Mouse (Mus musculus) left cerebral cortex, postnatal 14 days (tissue): Measurements from ENCODE around the gene Ptprm. TPM values are rescaled to one million over a fixed set of nuclear protein-coding genes. Genes with fewer than 3 reads are reported as not detected.

ENCODE experiments used
- DNase-seq, 2 experiments: peaks; one replicate each; pipeline ENCODE4 v3.0.0; 2021 to 2022; ENCODE audit warnings: low spot score in 2 of 2, mixed read lengths in 1 of 2
- intact Hi-C: fragments of 180-260 bp; cut with DNase I; formaldehyde crosslinking; loops from one replicate; pipeline ENCODE4 v1.15.1; 2025
- total RNA-seq, 2 experiments: library from RNA; stranded (reverse); gene quantifications; 2 replicates each; pipeline ENCODE4 v1.2.3; 2021

Ptprm gene
- total RNA-seq, 2 experiments from 2014 or later: 36.2 to 41.9 TPM

- intact Hi-C loops: no loop called here
- DNase-seq: no peak
These were observed 320.7 kb downstream of the Ptprm start for GRCm38 (mm10) chr17:67033547-67033946.

GRCm38 (mm10) chr17:67032021-67032420 is 322.2 kb downstream of the Ptprm start:
- no peak for DNase-seq
- intact Hi-C loops: no loop called here

- intact Hi-C loops: no loop called here
- no peak for DNase-seq
These were observed 322.9 kb downstream of the Ptprm start for GRCm38 (mm10) chr17:67031341-67031740.

- intact Hi-C loops: no loop called here
- no peak for DNase-seq
These were observed 327.0 kb downstream of the Ptprm start for GRCm38 (mm10) chr17:67027274-67027673.

GRCm38 (mm10) chr17:67016501-67016900 is 337.8 kb downstream of the Ptprm start:
- intact Hi-C loops: loop anchor here (10.0 kb wide), 1 partner anchor 118 kb away; no protein-coding TSS in a partner anchor
- DNase-seq: no peak

- peak; percentile 33 to 60 for DNase-seq
- intact Hi-C loops: loop anchor here (10.0 kb wide), 1 partner anchor 122 kb away; no protein-coding TSS in a partner anchor
These were observed 341.0 kb downstream of the Ptprm start for GRCm38 (mm10) chr17:67013217-67013616.

GRCm38 (mm10) chr17:67011836-67012583 is 342.2 kb downstream of the Ptprm start:
- DNase-seq: peak; percentile 68 to 83
- intact Hi-C loops: loop anchor here (10.0 kb wide), 1 partner anchor 123 kb away; no protein-coding TSS in a partner anchor

GRCm38 (mm10) chr17:67010136-67010535 is 344.1 kb downstream of the Ptprm start:
- intact Hi-C loops: loop anchor here (10.0 kb wide), 1 partner anchor 125 kb away; no protein-coding TSS in a partner anchor
- peak in 1 of 2 experiments; percentile 12 for DNase-seq

GRCm38 (mm10) chr17:67008137-67008536 is 346.1 kb downstream of the Ptprm start:
- intact Hi-C loops: no loop called here

GRCm38 (mm10) chr17:67006740-67007385 is 347.4 kb downstream of the Ptprm start:
- intact Hi-C loops: no loop called here
- peak; percentile 80 to 92 for DNase-seq

More at GRCm38 (mm10) chr17:67008137-67008536, 346.1 kb downstream of the Ptprm start:
- DNase-seq: no peak

GRCm38 (mm10) chr17:66996882-66997281 is 357.4 kb downstream of the Ptprm start:
- DNase-seq: no peak
- intact Hi-C loops: no loop called here

- no peak for DNase-seq
- intact Hi-C loops: no loop called here
These were observed 358.2 kb downstream of the Ptprm start for GRCm38 (mm10) chr17:66996016-66996415.

GRCm38 (mm10) chr17:66991815-66992214 is 362.4 kb downstream of the Ptprm start:
- intact Hi-C loops: no loop called here
- DNase-seq: no peak

- DNase-seq: no peak
- intact Hi-C loops: no loop called here
These were observed 363.5 kb downstream of the Ptprm start for GRCm38 (mm10) chr17:66990761-66991160.

GRCm38 (mm10) chr17:66988014-66988413 is 366.2 kb downstream of the Ptprm start:
- no peak for DNase-seq
- intact Hi-C loops: no loop called here

GRCm38 (mm10) chr17:66981649-66982048 is 372.6 kb downstream of the Ptprm start:
- DNase-seq: no peak
- intact Hi-C loops: no loop called here

GRCm38 (mm10) chr17:66979971-66980370 is 374.3 kb downstream of the Ptprm start:
- DNase-seq: no peak
- intact Hi-C loops: no loop called here

GRCm38 (mm10) chr17:66976490-66976889 is 377.8 kb downstream of the Ptprm start:
- no peak for DNase-seq

GRCm38 (mm10) chr17:66972976-66973375 is 381.3 kb downstream of the Ptprm start:
- intact Hi-C loops: no loop called here
- peak; percentile 69 to 86 for DNase-seq

More at GRCm38 (mm10) chr17:66976490-66976889, 377.8 kb downstream of the Ptprm start:
- intact Hi-C loops: no loop called here

- intact Hi-C loops: no loop called here
- DNase-seq: no peak
These were observed 393.3 kb downstream of the Ptprm start for GRCm38 (mm10) chr17:66960986-66961385.
